In the genomic region with DNA sequence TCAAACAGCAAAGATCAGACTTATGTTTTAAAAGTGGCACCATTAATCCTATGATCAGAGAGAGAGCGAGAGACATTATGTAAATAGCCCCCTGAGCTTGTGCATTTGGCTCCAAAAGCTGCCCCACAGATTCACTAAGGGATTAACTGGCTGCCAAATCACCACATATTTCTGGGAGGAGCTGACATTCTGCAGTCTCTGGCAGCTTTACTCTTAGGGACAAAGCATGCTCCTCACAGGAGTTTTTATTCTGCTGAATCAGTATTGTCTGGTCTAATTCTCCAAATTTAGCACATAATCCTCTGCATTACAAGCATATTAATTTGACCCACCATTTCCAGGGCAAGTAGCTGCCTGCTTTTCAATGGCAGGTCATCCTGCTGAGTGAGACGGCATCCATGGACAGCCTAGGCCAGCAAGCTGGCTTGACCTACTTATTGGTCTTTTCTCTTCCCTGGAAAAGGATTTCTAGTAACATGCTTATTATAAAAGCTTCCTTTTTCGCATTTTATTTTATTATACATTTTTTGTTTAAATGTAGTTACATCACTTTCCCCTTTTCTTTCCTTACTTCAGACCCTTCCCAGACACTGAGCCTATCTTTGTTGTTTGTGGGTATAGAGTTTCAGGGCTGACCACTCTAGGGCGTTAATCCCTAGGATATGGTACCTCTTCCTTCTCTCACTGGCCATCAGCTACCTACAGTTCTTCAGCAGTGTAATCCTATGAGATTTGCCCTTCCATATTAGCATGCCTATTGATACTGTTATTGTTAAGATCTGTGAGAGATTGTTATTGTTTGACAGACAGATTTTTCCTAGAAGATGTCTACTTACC, we compare ENCODE assay signal across 11 mouse cellular contexts.
A peak's percentile ranks its signal among the peaks of the same experiment; 100 is the strongest.
DNase-seq lines count a peak whose midpoint lies in the region; ATAC-seq and TF ChIP-seq lines count a peak whose summit lies in the region.
"Had no signal": no experiment of that assay in that cellular context is flagged by ENCODE, and none has a peak within 500 bp of the region (broad histone marks: within the 10 kb centered on the region; RNA-seq: fewer than 3 reads in every experiment).

No protein-coding gene starts in this region.

- no peaks in the 10 kb centered on the region for H3K27me3 ChIP-seq in forebrain, embryonic 12.5 days
- H3K27me3 ChIP-seq in midbrain, embryonic 11.5 days (ENCODE audit: control insufficient read depth, insufficient read depth, low read length) = no peaks in the 10 kb centered on the region
- H3K27me3 ChIP-seq: liver, embryonic 13.5 days had no signal

- TF ChIP-seq CTCF in brain, embryonic 14.5 days (IDR thresholded peaks at IDR 0.05; ENCODE audit: borderline replicate concordance, extremely low read depth, insufficient read depth, insufficient read length) = no peak

- peak; percentile 80 for DNase-seq in Muller cell, postnatal 12 days (ENCODE audit: inconsistent ontology term)
- peak; percentile 89 for DNase-seq in brain, embryonic 14.5 days (ENCODE audit: low read depth)
- peak; percentile 88 for DNase-seq in midbrain, embryonic 11.5 days (ENCODE audit: low spot score, missing footprints)
- no peak for DNase-seq in ovary, postnatal 10 days (ENCODE audit: low spot score)
- DNase-seq in thymus, postnatal 14 days = no peak
- DNase-seq: heart, postnatal 36 days; kidney, postnatal 10 days; liver, embryonic 13.5 days; right cerebral cortex, postnatal 4 days had no signal

- H3K4me1 ChIP-seq in forebrain, embryonic 12.5 days = peaks cover 16% of the 10 kb centered on the region
- H3K4me1 ChIP-seq in midbrain, embryonic 11.5 days (ENCODE audit: control insufficient read depth, insufficient read depth, low read length) = peaks cover 9% of the 10 kb centered on the region
- H3K4me1 ChIP-seq: liver, embryonic 13.5 days had no signal

- WGBS in forebrain, embryonic 12.5 days = 38% methylated on average over 4 of the region's 4 CpGs
- 33% methylated on average over 4 of the region's 4 CpGs for WGBS in midbrain, embryonic 11.5 days

- no peak overlapping the region for H3K4me3 ChIP-seq in forebrain, embryonic 12.5 days (replicated peaks)
- H3K4me3 ChIP-seq in midbrain, embryonic 11.5 days (ENCODE audit: low read depth, low read length) = no peak overlapping the region
- H3K4me3 ChIP-seq: liver, embryonic 13.5 days had no signal

- H3K36me3 ChIP-seq in forebrain, embryonic 12.5 days (replicated peaks) = no peaks in the 10 kb centered on the region
- no peaks in the 10 kb centered on the region for H3K36me3 ChIP-seq in midbrain, embryonic 11.5 days (ENCODE audit: control insufficient read depth, insufficient read depth, low read length)
- H3K36me3 ChIP-seq: liver, embryonic 13.5 days had no signal

- no peak overlapping the region for H3K4me2 ChIP-seq in forebrain, embryonic 12.5 days
- H3K4me2 ChIP-seq in midbrain, embryonic 11.5 days = no peak overlapping the region
- H3K4me2 ChIP-seq: liver, embryonic 13.5 days had no signal

- H3K9ac ChIP-seq in forebrain, embryonic 12.5 days = no peak overlapping the region
- H3K9ac ChIP-seq in midbrain, embryonic 11.5 days (ENCODE audit: low read length) = no peak overlapping the region
- H3K9ac ChIP-seq: liver, embryonic 13.5 days had no signal

- no peak overlapping the region for H3K27ac ChIP-seq in forebrain, embryonic 12.5 days
- no peak overlapping the region for H3K27ac ChIP-seq in midbrain, embryonic 11.5 days (ENCODE audit: low read depth, low read length)
- H3K27ac ChIP-seq: liver, embryonic 13.5 days had no signal

- no peak for TF ChIP-seq POLR2A in brain, embryonic 14.5 days (IDR thresholded peaks at IDR 0.05; ENCODE audit: borderline replicate concordance, extremely low read depth, insufficient read depth, insufficient read length, poor library complexity, severe bottlenecking)

- peak; percentile 49; the same call in 1 of the 2 replicates for ATAC-seq in forebrain, embryonic 12.5 days (ENCODE audit: low FRiP score)
- peak; percentile 78 for ATAC-seq in midbrain, embryonic 11.5 days (ENCODE audit: low FRiP score)
- ATAC-seq in activated CD4-positive, CD25-positive, alpha-beta regulatory T cell, adult 4 months = no peak

- H3K9me3 ChIP-seq in forebrain, embryonic 12.5 days = no peaks in the 10 kb centered on the region
- no peaks in the 10 kb centered on the region for H3K9me3 ChIP-seq in midbrain, embryonic 11.5 days (ENCODE audit: control insufficient read depth, low read length)
- H3K9me3 ChIP-seq: liver, embryonic 13.5 days had no signal

Comparison
In these comparisons a context has a peak if more than half of its experiments do, and no peak if none do; other contexts are left out.
1. DNase-seq: peak in Muller cell, postnatal 12 days (single experiment), brain, embryonic 14.5 days (single experiment) and midbrain, embryonic 11.5 days (single experiment); none in ovary, postnatal 10 days (single experiment) and thymus, postnatal 14 days (single experiment).